Mouse (Mus musculus) gonadal fat pad, adult 2 months (tissue): Measurements from ENCODE around the gene 4930402H24Rik. TPM values are rescaled to one million over a fixed set of nuclear protein-coding genes. Genes with fewer than 3 reads are reported as not detected.
A peak's percentile ranks its signal among the peaks of the same experiment; 100 is the strongest.
"Not testable (repeated sequence)": the region's sequence is repeated elsewhere in the genome, so short reads cannot be mapped to it uniquely, and the experiment has no call there.

Experiments used
- DNase-seq: peaks from one replicate; pipeline ENCODE4 v3.0.0-alpha.2; 2012; ENCODE audit warnings: low read depth
- polyA plus RNA-seq: library from polyadenylated mRNA; depleted of rRNA; stranded (reverse); fragments of >200 nt; gene quantifications from 2 replicates; pipeline ENCODE4 v1.2.3, GENCODE M21; 2012

The 4930402H24Rik gene
- polyA plus RNA-seq, 1 experiment: 84.4 TPM

DNA sequence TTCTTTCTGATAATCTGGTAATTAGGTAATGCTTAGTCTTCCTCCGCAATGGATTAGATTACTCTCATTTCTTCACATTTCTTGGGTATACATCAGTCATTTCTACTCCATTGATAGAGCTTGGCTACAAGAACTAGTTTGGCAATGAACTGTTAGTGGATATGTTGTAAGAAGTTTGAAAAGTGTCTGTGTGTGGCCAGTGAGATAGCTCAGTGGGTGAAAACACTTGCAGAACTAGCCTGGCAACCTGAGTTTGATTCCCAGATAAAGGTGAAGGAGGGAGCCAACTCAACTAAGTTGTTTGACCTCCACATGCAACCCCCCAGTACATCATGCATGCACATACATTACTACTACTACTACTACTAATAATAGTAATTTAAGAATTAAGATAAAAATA, 53.2 kb downstream of the 4930402H24Rik start:
- peak; percentile 66 for DNase-seq

DNA sequence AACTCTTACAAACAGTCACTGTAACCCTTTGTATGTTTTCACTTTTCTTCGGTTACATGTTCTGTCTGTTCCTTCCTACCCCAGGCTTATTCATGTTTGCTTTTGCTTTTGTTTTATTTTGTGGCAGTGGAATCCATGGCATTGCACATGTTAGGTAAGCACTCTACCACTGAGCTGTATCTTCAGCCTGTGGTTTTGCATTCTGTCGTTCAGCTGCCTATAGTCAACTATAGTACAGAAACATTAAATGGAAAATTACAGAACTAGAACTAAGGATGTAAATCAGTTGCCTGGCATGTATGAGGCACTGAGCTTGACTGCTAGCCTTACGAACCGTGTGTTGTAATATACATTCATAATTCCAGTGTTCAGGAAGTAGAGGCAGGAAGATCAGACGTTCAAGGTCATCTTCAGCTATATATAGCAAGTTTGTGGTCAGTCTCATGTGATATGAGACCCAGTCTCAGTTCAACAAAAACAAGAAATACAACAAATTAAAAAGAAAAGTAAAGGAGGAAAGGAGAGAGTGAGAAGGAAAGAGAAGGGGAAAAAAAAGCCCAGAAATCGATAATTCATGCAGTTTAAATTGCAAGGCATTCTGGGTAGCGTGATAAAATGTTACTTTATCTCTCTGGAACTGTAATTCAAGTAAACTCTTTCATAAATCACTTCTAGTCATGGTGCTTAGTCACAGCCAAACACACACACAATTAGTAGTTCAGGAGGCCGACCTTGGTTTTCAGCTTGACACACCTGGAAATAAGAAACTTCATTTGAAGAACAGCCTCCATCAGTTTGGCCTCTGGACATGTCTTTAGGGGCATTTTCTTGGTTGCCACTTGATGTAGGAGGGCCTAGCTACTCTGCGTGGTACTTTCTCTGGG, 54.6 kb downstream of the 4930402H24Rik start:
- no peak for DNase-seq

DNA sequence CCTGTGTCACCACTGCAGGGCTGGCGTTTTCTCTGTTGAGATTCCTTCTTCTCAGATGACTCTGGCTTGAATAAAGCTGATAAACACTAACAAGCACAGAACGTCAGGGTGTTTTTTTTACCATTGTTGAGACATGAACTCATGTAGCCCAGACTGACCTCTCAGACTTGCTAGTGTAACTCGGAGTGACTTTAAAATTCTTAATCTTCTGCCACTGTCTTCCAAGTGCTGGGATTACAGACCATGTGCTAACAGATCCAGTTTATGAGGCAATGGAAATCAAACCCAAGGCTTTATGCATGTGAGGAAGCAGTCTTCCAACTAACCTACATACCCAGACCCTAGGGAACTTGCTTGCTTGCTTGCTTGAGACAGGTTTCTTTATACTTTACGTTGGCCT, 56.5 kb downstream of the 4930402H24Rik start:
- peak; percentile 69 for DNase-seq

DNA sequence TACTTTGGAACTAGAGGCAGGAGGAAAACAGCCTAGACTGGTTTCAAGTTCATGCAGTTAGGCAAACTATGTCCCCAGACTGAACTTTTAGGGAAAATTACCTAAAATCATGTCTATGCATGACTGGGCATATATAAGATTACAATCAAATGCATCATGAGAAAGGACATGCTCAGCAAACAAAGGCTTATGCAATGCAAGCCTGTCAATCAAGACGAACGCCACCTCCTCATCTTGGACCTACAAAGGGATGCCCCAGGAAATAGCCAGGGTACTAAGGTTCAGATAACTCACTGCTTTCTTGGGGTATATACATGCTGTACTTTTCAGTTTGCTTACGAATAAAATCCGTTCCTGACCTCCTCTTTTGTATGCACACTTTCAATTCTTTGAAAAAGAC, 57.9 kb downstream of the 4930402H24Rik start:
- no peak for DNase-seq

DNA sequence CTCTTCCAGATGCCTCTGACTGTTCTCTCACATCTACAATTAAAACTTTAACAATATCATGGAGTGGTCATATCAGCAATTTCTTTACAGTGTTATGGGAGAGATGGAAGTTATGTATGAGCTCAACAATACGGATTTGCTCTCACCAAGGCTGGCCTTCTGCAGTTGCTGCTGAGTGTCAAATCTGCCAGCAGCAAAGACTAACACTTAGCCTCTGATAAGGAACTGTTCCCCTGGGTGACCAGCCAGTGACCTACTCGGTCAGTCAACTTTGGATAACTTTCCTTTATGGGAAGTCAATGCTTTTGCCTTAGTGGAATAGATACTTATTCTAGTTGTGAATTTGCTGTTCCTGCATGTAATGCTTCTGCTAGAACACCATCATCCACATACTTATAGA, 62.6 kb downstream of the 4930402H24Rik start:
- DNase-seq: no peak

DNA sequence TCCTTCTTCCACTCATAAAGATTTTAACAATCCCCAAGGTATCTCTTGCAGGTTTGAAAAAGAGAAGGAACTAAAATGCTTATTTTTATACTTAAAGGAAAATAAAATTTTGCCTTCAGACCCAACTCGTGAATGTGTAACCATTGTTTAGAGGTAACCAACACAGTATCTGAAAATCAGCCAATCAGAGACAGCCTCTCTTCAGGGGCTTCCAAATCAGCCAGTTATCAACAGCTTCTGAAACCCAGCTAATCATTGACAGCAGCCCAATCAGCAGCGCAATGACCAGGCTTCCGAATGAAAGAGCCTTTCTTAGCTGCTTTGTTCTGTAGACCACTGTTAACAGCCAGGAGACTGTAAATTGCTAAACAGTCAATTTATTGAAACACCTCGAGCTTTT, 65.4 kb downstream of the 4930402H24Rik start:
- DNase-seq: no peak

DNA sequence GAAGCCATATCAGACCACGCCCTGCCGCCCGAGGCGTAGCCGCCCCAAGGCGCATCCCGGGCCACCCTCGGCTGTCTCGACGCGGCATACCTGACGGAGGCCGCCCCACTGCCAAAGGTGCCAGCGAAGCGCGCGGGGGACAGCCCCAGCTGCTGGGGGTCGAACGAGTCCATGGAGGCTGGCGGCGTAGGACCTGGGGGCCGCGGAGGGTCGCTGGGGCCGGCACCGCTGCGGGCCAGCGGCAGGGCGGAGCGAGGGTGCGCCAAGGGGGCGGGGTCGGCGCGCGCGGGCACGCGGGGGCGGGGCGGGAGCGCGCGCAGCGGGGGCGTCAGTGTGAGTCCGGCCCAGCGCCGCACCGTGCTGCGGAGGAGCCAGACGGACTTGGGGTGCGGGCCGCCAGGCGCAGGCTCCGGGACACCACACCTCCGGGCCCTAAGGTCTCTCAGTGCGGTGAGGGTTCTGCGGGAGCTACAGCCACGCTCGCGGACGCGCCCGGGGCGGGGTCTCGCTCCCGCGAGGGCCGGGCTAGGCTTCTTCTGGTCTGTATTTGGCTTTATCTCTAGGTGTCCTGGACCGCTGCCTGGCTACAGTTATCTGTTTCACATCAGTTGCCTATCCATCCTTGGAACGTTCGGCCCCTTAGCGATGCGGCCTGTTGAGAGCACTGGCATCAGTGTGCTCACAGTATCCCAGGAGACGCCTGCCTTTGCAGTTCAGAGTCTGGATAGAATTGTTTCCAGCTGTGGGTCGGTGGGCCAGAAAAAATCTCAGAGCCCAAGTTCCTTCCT, 66.1 kb downstream of the 4930402H24Rik start:
- no peak for DNase-seq

DNA sequence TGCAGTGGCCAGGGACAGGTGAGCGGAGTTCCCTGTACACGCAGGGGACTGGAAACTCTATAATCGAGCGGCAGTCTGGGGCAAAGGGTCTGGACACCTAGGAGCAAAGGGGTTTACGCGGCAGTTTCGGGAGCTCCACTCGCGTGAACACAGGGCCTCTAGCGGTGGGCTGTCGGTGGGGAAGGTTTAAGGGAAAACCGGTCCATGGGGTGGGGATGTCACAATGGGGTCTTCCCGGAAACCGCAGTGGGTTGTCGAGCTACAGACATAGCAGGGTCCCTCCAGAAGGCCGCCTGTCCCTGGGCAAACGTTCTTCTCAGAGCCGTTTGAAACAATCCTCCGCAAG, 66.7 kb downstream of the 4930402H24Rik start:
- no peak for DNase-seq

DNA sequence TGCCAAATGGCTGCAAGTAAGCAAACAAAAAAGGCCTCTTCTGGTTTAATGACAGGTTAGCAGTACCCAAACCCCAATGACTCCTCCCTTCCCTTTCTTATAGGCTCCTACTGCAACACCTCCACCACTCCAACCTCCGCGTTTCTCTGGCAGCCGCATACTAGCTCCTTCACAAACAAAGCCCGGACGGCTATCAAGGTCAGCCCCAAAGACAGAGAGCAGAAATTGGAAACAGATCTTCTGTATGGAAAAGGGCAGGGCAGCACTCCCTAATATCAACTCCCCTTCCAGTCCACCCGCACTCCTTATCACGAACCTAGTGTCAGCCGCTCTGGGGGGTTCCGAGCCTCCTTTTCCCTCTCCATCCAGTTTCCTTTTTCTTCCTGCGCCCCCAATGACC, 67.1 kb downstream of the 4930402H24Rik start:
- DNase-seq: no peak

DNA sequence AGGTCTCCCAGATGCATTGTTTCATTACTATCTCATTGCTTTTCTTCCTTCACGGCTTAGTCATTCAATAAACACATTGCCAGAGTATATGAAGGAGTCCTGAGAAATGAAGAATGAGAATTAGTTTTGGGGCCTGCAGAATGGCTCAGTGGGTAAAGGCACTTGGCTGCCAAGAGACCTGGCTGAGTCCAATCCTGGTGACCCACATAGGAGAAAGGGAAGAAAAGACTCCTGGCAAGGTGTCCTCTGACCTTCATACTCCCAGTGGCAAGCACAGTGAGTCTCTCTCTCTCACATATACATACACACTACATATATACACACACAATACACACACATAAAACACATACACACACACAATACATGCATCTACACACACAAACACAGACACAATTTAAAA, 68.1 kb downstream of the 4930402H24Rik start:
- no peak for DNase-seq

DNA sequence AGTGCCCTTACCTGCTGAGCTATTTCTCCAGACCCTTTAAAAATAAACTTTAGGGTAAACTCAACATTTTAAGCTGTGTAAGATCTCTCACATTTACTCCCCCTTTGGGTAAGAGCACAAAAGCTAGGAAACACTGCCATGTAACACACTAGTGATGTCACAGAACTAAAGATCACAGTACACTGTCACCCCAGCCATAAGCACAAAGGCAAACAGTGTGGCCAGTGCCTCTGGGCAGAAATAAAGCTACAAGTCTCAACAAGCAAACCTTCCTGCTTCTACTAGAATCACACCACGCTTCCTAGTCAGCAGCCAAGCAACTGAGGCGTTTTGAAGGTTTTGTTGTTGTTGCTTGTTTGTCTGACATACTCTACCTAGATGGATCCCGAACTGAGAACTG, 72.5 kb downstream of the 4930402H24Rik start:
- peak; percentile 80 for DNase-seq

DNA sequence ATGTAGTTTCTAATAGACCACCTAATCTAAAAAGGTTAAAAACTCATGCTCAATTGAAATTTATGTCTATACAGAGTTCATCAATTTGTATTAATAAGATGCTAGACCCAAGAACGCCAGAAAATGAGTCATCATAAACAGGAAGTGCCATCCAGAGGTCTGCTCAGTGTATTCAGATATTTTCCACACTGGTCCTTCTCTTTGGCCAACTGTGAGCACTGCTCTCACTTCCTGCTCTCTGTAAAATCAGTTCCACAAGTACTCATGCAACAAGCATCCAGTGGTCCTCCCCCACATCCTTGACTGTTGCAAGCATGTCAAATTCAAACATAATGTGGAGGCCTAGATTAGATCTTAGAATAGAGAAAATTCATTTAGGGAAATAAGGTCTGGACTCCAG, 73.6 kb downstream of the 4930402H24Rik start:
- DNase-seq: no peak

DNA sequence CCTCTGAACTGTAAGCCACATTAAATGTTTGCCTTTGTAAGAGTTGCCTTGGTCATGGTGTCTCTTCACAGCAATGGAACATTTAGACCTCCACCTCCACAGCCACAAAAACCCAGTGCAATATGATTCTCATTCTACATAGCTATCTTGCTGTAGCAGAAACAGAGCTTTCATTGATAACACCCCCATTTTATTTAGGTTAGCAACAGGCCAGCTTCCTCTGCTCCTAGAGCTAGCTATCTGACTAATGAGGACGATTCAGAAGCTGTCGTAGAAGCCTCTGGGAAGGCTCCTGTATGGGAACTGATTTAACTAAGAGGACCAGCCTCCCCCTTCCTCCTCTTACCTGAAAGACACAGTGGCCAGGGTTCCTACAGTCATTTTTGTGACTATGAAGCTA, 74.2 kb downstream of the 4930402H24Rik start:
- no peak for DNase-seq

DNA sequence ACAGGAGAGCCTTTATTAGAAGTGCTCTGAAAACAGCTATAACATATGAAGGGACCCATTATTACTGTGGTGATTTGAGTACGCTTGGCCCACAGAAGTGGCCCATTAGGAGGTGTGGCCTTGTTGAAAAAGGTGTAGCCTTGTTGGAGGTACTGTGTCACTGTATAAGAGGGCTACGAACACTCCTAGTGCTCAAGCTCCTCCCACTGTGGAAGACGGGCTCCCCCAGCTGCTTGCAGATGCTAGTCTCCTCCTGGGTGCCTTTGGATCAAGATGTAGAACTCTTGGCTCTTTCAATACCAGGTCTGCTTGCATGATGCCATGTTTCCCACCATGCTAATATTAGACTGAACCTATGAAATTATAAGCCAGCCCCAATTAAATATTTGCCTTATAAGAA, 76.0 kb downstream of the 4930402H24Rik start:
- no peak for DNase-seq

DNA sequence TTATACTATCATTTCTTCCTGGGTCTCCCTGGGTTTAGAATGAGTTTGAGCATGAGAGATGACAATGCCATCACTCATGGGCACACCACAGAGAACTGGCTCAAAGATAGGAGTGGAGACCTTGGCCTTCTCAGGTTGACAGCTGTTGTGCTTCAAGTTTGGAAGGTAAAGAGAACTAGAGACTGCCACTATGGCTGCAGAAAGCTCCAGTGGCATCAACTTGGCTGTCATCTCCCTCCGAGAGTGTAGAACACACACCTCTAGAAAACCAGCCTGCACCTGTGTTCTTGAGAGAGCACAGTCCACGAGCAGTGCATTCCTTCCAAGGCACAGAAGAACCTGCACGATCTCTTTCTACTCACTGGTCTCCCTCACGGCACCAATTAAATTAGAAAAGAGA, 76.7 kb downstream of the 4930402H24Rik start:
- no peak for DNase-seq

DNA sequence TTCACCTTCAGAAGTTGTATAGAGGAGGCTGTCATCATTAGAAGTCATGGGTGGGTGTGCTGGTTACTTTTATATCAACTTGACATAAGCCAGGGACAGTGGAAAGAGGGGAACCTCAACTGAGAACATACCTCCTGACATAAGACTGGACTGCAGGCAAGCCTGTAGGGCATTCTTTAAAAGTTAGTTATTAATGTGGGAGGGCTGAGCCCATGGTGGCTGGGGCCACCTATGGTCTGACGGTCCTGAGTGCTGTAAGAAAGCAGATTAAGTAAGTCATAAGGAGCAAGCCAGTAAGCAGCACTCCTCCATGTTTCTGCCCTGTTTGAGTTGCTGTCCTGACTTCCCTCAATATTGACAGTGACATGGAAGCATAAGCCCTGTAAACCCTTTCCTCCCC, 77.5 kb downstream of the 4930402H24Rik start:
- DNase-seq: no peak

DNA sequence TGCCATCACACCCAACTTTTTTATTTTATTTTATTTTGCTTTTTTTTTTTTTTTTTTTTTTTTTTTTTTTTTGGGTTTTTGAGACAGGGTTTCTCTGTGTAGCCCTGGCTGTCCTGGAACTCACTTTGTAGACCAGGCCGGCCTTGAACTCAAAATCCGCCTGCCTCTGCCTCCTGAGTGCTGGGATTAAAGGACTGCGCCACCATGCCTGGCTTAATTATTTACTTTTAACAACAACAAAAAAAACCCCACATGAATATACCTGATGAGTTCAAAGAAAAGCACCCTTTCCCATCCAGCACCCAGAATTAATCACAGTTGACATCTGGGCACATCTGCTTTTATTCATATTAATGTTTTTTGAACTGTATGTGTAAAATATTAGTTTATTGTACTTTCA, 78.1 kb downstream of the 4930402H24Rik start:
- not testable (repeated sequence) for DNase-seq

DNA sequence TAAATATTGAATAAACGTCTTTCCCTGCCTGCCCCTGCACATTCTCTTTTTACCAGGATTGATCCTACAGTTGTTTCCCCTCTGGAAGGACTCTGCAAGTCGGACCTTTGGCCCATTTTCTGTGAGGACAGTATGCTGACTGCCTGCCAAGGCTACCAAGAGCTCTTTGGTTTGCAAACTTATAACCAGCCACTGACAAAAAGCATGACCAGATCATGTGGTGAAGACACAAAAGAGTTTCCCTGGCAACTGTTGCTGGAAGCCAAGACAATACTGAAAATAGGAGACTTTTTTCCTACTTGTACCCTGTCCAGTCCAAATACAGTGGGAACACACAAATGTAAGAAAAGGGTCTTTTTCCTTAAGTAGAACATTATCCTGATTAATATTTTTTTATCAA, 78.8 kb downstream of the 4930402H24Rik start:
- no peak for DNase-seq

DNA sequence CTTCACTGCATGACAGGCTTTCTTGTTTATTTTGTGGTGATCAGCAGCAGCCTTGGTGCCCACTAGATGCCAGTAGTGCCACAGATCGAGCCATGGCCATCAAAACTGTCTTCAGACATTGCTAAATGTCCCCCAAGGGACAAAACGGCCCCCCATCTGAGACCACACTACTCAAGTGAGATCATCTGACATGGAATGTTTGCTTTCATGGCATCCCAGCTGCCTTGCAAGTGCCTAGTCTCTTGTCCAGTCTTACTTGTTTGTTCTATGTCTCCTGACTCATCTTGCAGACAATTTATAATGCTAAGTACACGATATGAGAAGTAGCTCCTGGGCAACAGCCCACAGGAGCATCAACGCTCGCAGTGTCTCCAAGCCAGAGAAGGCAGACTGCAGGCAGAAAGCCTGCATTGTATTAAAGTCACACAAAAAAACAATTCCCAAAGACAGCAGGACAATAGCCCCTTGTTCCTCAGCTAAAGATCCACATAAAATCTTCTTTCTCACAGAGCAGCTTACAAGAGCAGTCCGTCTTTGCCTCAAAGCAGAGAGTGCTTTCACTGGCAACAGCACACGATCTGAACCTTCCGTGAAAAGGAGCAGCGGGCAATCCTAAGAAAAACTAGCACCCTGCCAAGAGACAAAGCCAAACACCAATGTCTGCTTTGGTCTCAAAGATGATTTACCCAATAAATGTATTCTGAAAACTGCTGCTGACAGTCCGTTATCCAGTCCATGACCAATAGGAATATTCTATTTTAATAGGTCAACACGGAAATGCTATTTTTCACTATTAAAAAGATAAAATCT, 87.2 kb downstream of the 4930402H24Rik start:
- no peak for DNase-seq

DNA sequence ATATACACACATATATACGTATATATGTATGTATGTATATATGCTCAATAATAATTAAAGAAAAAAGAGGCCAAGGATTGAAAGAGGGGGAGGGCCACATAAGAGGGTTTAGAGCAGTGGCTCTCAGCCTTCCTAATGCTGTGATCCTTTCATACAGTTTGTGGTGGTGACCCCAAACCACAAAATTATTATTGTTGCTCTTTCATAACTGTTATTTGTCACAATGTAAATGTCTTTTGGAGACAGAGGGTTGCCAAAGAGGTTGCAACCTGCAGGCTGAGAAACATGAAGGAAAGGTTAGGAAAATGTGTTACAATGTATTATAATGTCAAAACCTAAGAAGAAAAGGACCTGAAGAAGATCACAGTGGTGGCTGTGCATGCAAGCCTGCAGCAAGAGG, 88.3 kb downstream of the 4930402H24Rik start:
- DNase-seq: no peak

DNA sequence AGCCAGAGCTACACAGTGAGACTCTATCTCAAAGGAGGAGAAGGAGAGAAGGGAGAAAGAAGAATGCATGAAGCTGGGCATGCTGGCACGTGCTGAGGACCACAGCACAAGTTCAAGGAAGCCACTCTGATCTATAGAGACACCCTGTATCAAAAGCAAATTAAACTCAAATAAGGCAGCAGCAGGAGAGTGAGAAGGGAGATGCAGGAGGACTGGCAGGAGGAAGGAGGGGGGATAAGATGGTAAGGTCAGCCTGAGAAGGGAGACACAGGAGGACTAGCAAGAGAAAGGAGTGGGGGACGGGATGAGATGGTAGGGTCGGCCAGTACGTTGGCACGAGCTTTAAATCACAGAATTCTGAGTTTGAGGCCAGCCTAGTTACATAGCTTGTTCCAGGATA, 90.0 kb downstream of the 4930402H24Rik start:
- no peak for DNase-seq

DNA sequence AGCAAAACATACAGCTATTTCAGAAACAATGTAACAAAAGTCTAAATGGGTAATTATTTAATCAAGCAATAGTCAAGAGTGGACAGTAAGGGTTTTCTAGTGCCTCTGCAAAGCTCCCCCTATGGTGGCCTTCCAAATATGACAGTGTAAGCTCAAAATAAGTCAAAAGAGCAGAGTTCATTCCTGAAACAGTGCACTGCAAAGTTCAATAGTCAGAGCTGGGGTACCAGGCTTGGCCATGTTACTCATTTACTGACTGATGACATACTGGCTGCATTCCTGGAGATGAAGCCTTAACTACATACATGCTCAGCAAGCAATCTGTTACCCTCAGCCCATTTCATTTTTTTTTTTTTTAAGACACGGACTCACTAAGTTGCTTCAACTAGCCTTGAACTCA, 91.7 kb downstream of the 4930402H24Rik start:
- no peak for DNase-seq
